Mouse (Mus musculus) T-helper 2 cell (primary cell): ENCODE measurements around the gene D330020A13Rik.

Source experiments
- in situ Hi-C: fragments of 300-600 bp; cut with MboI, MseI; formaldehyde crosslinking; loops from one replicate; pipeline ENCODE4 v1.15.1; 2025; ENCODE audit warnings: high pct_unique_total_duplicates

Gene D330020A13Rik

GRCm38 (mm10) chr6:120294056-120294784 is at the start of gene D330020A13Rik, which contains the start of gene B4galnt3:
Gene D330020A13Rik (plus strand): TSS chr6:120294364.
Gene B4galnt3 (minus strand): TSS chr6:120294559.
- in situ Hi-C loops = no loop called here

- in situ Hi-C loops = no loop called here
These were observed 47.5 kb upstream of the D330020A13Rik start for GRCm38 (mm10) chr6:120246676-120247075.

- in situ Hi-C loops = no loop called here
These were observed 44.3 kb upstream of the D330020A13Rik start for GRCm38 (mm10) chr6:120249831-120250230.

GRCm38 (mm10) chr6:120251010-120251409 is 43.2 kb upstream of the D330020A13Rik start:
- in situ Hi-C loops = no loop called here

- in situ Hi-C loops = no loop called here
These were observed 41.4 kb upstream of the D330020A13Rik start for GRCm38 (mm10) chr6:120252741-120253140.

GRCm38 (mm10) chr6:120254640-120255039 is 39.5 kb upstream of the D330020A13Rik start:
- in situ Hi-C loops = no loop called here

- in situ Hi-C loops = no loop called here
These were observed 39.0 kb upstream of the D330020A13Rik start for GRCm38 (mm10) chr6:120255144-120255543.

- in situ Hi-C loops = no loop called here
These were observed 38.5 kb upstream of the D330020A13Rik start for GRCm38 (mm10) chr6:120255701-120256100.

- in situ Hi-C loops = no loop called here
These were observed 37.7 kb upstream of the D330020A13Rik start for GRCm38 (mm10) chr6:120256431-120256935.

- in situ Hi-C loops = no loop called here
These were observed 34.7 kb upstream of the D330020A13Rik start for GRCm38 (mm10) chr6:120259481-120259880.

- in situ Hi-C loops = loop anchor here (10.0 kb wide), 1 partner anchor 292 kb away; no protein-coding TSS in a partner anchor
These were observed 31.2 kb upstream of the D330020A13Rik start for GRCm38 (mm10) chr6:120262886-120263531.

GRCm38 (mm10) chr6:120263608-120264007 is 30.6 kb upstream of the D330020A13Rik start:
- in situ Hi-C loops = loop anchor here (10.0 kb wide), 1 partner anchor 291 kb away; no protein-coding TSS in a partner anchor

- in situ Hi-C loops = loop anchor here (10.0 kb wide), 1 partner anchor 291 kb away; no protein-coding TSS in a partner anchor
These were observed 30.0 kb upstream of the D330020A13Rik start for GRCm38 (mm10) chr6:120264151-120264550.

- in situ Hi-C loops = no loop called here
These were observed 20.0 kb upstream of the D330020A13Rik start for GRCm38 (mm10) chr6:120274181-120274580.

GRCm38 (mm10) chr6:120274887-120275286 is 19.3 kb upstream of the D330020A13Rik start:
- in situ Hi-C loops = no loop called here

GRCm38 (mm10) chr6:120275301-120275700 is 18.9 kb upstream of the D330020A13Rik start:
- in situ Hi-C loops = no loop called here

- in situ Hi-C loops = no loop called here
These were observed 17.2 kb upstream of the D330020A13Rik start for GRCm38 (mm10) chr6:120276874-120277449.

- in situ Hi-C loops = no loop called here
These were observed 6.9 kb upstream of the D330020A13Rik start for GRCm38 (mm10) chr6:120287279-120287678.

- in situ Hi-C loops = no loop called here
These were observed 5.6 kb upstream of the D330020A13Rik start for GRCm38 (mm10) chr6:120288541-120288940.

GRCm38 (mm10) chr6:120289430-120289829 is 4.7 kb upstream of the D330020A13Rik start:
- in situ Hi-C loops = no loop called here

GRCm38 (mm10) chr6:120291396-120292009 is 2.7 kb upstream of the D330020A13Rik start:
- in situ Hi-C loops = no loop called here

GRCm38 (mm10) chr6:120294785-120295133 is 595 bp downstream of the D330020A13Rik start:
- in situ Hi-C loops = no loop called here
